Mouse (Mus musculus): ENCODE data around the gene Prr12.

DNA sequence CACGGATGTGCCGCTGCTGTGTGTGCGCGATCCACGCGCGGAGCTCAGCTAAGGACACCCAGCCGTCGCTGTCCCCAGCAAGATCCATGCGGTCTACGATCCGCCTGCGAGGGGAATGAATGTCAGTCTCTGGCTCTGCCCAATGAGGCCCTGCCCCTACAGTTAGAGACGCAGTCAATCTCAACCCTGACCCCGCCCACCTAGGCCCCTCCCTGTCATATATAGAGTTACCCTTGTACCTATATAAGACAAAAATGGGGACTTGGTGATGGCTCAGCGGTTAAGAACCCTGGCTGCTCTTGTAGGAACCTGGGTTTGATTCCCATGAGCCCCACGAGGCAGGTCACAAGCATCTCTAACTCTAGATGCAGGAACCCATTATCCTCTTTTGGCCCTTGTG, 35.9 kb upstream of the Prr12 start:
- TF ChIP-seq POLR2A (IDR thresholded peaks at IDR 0.05; ENCODE audit: low read depth, low read length) = no peak
- no peak for TF ChIP-seq CTCF (IDR thresholded peaks at IDR 0.05; ENCODE audit: extremely low read depth, insufficient read length, insufficient replicate concordance, low read depth, low read length)
